Mouse (Mus musculus) myocyte (in vitro differentiated cells): ENCODE results near the gene Arf6. TPM values are rescaled to one million over a fixed set of nuclear protein-coding genes. Genes with fewer than 3 reads are reported as not detected.
A peak's percentile ranks its signal among the peaks of the same experiment; 100 is the strongest.

Experiments used
- H3K27me3 ChIP-seq: one replicate; pipeline ENCODE4 v1.6.1; 2011; ENCODE audit not compliant: control insufficient read depth, insufficient read depth, insufficient read length
- H3K36me3 ChIP-seq: one replicate; pipeline ENCODE4 v1.6.1; 2011; ENCODE audit not compliant: control insufficient read depth, insufficient read depth
- H3K4me2 ChIP-seq: one replicate; pipeline ENCODE4 v1.6.1; 2011; ENCODE audit warnings: low read depth, control low read depth
- H3K4me3 ChIP-seq: one replicate; pipeline ENCODE4 v1.5.1; 2011; ENCODE audit warnings: mild to moderate bottlenecking, control low read depth, moderate library complexity
- H3K79me2 ChIP-seq: one replicate; pipeline ENCODE4 v1.6.1; 2011; ENCODE audit not compliant: control insufficient read depth, insufficient read depth
- H3ac ChIP-seq: one replicate; pipeline ENCODE4 v1.6.1; 2011; ENCODE audit not compliant: control insufficient read depth, insufficient read length
- CEBPB ChIP-seq: IDR thresholded peaks from 2 replicates; pipeline ENCODE4 v1.6.1; 2011; ENCODE audit warnings: mild to moderate bottlenecking, moderate library complexity; ENCODE audit not compliant: poor library complexity, insufficient read depth, severe bottlenecking
- E2F4 ChIP-seq: IDR thresholded peaks from one replicate; pipeline ENCODE4 v1.6.1; 2011; ENCODE audit warnings: mild to moderate bottlenecking, control low read depth, moderate library complexity; ENCODE audit not compliant: insufficient read depth
- MAX ChIP-seq: IDR thresholded peaks from one replicate; pipeline ENCODE4 v1.6.1; 2011; ENCODE audit warnings: low read depth, mild to moderate bottlenecking, control low read depth
- MYOD1 ChIP-seq, 3 experiments: IDR thresholded peaks; one replicate each; pipeline ENCODE4 v1.6.1; 2011; ENCODE audit warnings: control low read depth in 2 of 3, low read depth in 2 of 3, mild to moderate bottlenecking in 2 of 3, moderate library complexity in 1 of 3; ENCODE audit not compliant: insufficient read length in 2 of 3, control insufficient read depth in 1 of 3
- MYOG ChIP-seq, 3 experiments: IDR thresholded peaks; one replicate each; pipeline ENCODE4 v1.6.1; 2011; ENCODE audit warnings: control low read depth in 2 of 3, low read depth in 2 of 3, mild to moderate bottlenecking in 2 of 3; ENCODE audit not compliant: insufficient read length in 2 of 3, control insufficient read depth in 1 of 3, insufficient read depth in 1 of 3
- POLR2A ChIP-seq: IDR thresholded peaks from one replicate; pipeline ENCODE4 v1.6.1; 2011; ENCODE audit warnings: low read depth, mild to moderate bottlenecking, control low read depth, moderate library complexity; ENCODE audit not compliant: insufficient read length
- POLR2AphosphoS2 ChIP-seq: IDR thresholded peaks from one replicate; pipeline ENCODE4 v1.6.1; 2011; ENCODE audit warnings: low read depth, control low read depth; ENCODE audit not compliant: insufficient read length
- REST ChIP-seq: IDR thresholded peaks from one replicate; pipeline ENCODE4 v1.6.1; 2011; ENCODE audit warnings: mild to moderate bottlenecking, control low read depth, moderate library complexity; ENCODE audit not compliant: insufficient read depth, insufficient read length
- SRF ChIP-seq: IDR thresholded peaks from one replicate; pipeline ENCODE4 v1.6.1; 2011; ENCODE audit warnings: low read depth; ENCODE audit not compliant: control insufficient read depth, insufficient read length
- TCF12 ChIP-seq: IDR thresholded peaks from one replicate; pipeline ENCODE4 v1.6.1; 2011; ENCODE audit warnings: mild to moderate bottlenecking, control low read depth; ENCODE audit not compliant: poor library complexity, insufficient read depth, severe bottlenecking
- TCF3 ChIP-seq: IDR thresholded peaks from one replicate; pipeline ENCODE4 v1.6.1; 2011; ENCODE audit warnings: low read depth, control low read depth; ENCODE audit not compliant: insufficient read length
- USF1 ChIP-seq: IDR thresholded peaks from one replicate; pipeline ENCODE4 v1.6.1; 2011; ENCODE audit warnings: low read depth, mild to moderate bottlenecking, control low read depth, moderate library complexity
- polyA plus RNA-seq: library from polyadenylated mRNA; unstranded; fragments of >200 nt; fragmentation: generic; extraction: Trizol; gene quantifications from one replicate; pipeline ENCODE4 v1.2.1, GENCODE M21; 2012; ENCODE audit warnings: missing spikeins

Arf6 gene
- polyA plus RNA-seq, 1 experiment: 71.4 TPM

DNA sequence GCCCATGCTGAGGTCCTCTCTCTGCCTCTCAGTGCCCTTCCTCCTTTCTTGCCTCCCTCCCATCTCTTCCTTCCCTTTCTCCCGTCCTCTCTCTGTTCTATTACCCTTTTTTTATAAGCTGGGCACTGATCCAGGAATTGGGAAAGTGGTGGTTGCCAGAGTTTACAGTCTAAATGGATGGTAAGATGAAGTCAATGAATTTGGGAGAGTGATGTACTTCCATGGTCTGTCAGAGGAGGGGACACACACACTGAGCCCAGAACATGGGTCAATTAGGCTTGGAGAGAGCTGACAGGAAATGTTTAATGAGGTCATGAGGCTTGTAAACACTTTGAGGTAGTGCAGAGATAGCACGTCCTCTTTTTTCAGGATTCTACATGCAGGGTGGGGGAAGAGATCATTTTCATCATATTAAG lies 28.9 kb downstream of the Arf6 start:
- no peak overlapping the region for H3K4me2 ChIP-seq
- H3K79me2 ChIP-seq: no peaks in the 10 kb centered on the region
- TF ChIP-seq TCF3 (no peak), CEBPB (no peak), POLR2AphosphoS2 (no peak), REST (no peak), E2F4 (no peak), MYOG (IDR thresholded peaks at IDR 0.05; ENCODE audit: control insufficient read depth in 1 of 3, insufficient read depth in 1 of 3, insufficient read length in 2 of 3, low read depth in 2 of 3) (no peak), POLR2A (no peak), TCF12 (no peak), USF1 (no peak), SRF (no peak), MYOD1 (IDR thresholded peaks at IDR 0.05; ENCODE audit: control insufficient read depth in 1 of 3, insufficient read length in 2 of 3, low read depth in 2 of 3) (no peak), MAX (no peak)
- no peaks in the 10 kb centered on the region for H3K27me3 ChIP-seq
- no peak overlapping the region for H3ac ChIP-seq
- no peak overlapping the region for H3K4me3 ChIP-seq
- H3K36me3 ChIP-seq: no peaks in the 10 kb centered on the region

DNA sequence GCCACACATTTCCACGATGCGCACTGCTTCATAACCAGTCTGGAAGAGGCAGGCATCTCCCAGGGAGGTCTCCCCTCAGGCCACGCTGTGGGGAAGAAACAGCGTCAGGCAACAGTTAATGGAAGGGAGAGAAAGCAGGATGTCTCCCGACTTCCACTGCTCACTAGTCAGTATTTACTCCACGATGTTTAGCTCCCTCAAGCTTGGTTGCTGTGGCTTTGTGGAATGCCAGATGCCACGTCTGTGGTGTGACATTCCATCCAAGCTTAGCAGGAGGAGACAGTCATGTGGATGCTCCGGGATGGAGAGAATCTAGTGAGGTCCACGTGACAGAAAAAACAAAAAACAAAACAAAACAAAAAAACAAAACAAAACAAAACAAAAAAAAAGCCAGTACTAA lies 30.1 kb downstream of the Arf6 start:
- peak; percentile 7 for TF ChIP-seq USF1
- TF ChIP-seq POLR2AphosphoS2: no peak
- no peak for TF ChIP-seq MYOG (IDR thresholded peaks at IDR 0.05; ENCODE audit: control insufficient read depth in 1 of 3, insufficient read depth in 1 of 3, insufficient read length in 2 of 3, low read depth in 2 of 3)
- no peak overlapping the region for H3ac ChIP-seq
- no peaks in the 10 kb centered on the region for H3K27me3 ChIP-seq
- H3K36me3 ChIP-seq: no peaks in the 10 kb centered on the region
- H3K4me3 ChIP-seq: no peak overlapping the region
- H3K4me2 ChIP-seq: no peak overlapping the region
- H3K79me2 ChIP-seq: no peaks in the 10 kb centered on the region

DNA sequence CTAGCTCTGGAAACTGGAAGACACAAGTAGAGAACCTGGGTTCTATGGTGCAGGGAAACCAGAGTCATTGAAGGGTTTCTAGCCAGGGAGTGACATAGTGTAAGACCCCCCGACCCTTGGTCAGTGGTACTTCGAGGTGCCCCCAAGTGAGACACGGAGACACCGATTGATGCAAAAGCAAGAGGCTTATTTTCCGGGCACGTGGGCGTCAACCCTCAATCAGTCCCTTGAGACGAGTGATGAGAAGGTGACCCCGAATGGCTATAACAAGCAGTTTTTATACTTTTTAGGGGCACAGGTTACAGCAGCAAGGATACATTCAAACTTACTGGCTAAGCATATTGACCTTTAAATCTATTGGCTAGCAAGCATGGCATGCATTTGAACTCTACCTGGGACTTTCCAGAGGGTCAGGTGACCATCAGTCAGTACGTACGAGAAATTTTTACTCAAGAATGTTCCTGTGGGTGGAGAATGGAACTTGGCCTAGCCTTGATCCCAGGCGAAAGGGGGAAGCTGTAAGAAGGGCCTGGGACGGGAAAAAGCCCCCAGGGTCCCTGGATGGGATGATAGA lies 30.7 kb downstream of the Arf6 start:
- no peak for TF ChIP-seq USF1
- no peak for TF ChIP-seq CEBPB
- TF ChIP-seq MAX: no peak
- TF ChIP-seq POLR2A: no peak
- no peak for TF ChIP-seq SRF
- TF ChIP-seq MYOG (IDR thresholded peaks at IDR 0.05; ENCODE audit: control insufficient read depth in 1 of 3, insufficient read depth in 1 of 3, insufficient read length in 2 of 3, low read depth in 2 of 3): no peak
- no peaks in the 10 kb centered on the region for H3K79me2 ChIP-seq
- no peaks in the 10 kb centered on the region for H3K36me3 ChIP-seq
- H3K4me3 ChIP-seq: no peak overlapping the region
- no peak overlapping the region for H3ac ChIP-seq
- H3K27me3 ChIP-seq: no peaks in the 10 kb centered on the region
- H3K4me2 ChIP-seq: no peak overlapping the region

DNA sequence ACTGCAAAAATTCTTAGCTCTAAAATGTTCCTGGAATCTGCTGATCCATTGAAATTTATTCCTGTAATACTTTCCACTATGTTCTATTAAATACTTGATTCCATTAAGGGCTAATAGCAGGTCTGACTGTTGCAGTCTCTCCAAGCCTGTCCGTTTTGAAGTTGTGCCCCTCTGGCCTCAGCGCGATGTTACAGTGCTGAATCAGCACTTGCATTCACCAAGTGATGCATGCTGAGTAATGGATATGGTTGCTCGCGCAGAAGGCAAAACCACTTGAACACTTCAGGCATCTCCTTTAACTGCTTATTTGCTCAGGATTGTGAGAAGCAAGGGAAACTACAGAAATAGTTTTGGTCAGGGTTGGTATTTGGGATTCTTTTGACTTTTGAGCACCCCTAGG lies 38.8 kb downstream of the Arf6 start:
- peak overlapping the region; percentile 32 for H3K4me2 ChIP-seq
- TF ChIP-seq E2F4 (no peak), USF1 (no peak), POLR2AphosphoS2 (no peak), POLR2A (no peak), SRF (no peak), MYOG (IDR thresholded peaks at IDR 0.05; ENCODE audit: control insufficient read depth in 1 of 3, insufficient read depth in 1 of 3, insufficient read length in 2 of 3, low read depth in 2 of 3) (no peak), REST (no peak), TCF12 (no peak), MAX (no peak), CEBPB (no peak), MYOD1 (IDR thresholded peaks at IDR 0.05; ENCODE audit: control insufficient read depth in 1 of 3, insufficient read length in 2 of 3, low read depth in 2 of 3) (no peak), TCF3 (no peak)
- H3K27me3 ChIP-seq: no peaks in the 10 kb centered on the region
- no peak overlapping the region for H3K4me3 ChIP-seq
- H3K79me2 ChIP-seq: no peaks in the 10 kb centered on the region
- no peak overlapping the region for H3ac ChIP-seq
- no peaks in the 10 kb centered on the region for H3K36me3 ChIP-seq

DNA sequence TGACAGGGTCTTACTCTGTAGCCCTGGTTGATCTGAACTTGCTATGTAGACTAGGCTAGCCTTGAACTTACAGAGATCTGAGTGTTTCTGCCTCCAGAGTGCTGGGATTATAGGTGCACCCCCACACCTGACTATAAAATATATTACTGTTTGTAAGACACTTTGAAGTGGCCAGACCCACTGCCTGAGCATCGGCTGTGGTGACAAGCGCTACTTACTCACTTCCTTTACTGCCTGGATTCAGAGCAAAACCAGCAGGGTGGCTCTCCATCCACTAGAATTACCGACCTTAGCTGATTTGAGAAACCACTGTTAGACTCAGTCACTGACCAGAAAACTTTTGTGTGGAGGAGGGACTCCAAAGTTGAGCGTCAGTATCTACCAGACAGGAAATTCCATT lies 40.0 kb downstream of the Arf6 start:
- TF ChIP-seq REST: no peak
- no peak for TF ChIP-seq MAX
- no peak for TF ChIP-seq CEBPB
- TF ChIP-seq USF1: no peak
- TF ChIP-seq E2F4: no peak
- no peak for TF ChIP-seq MYOG (IDR thresholded peaks at IDR 0.05; ENCODE audit: control insufficient read depth in 1 of 3, insufficient read depth in 1 of 3, insufficient read length in 2 of 3, low read depth in 2 of 3)
- TF ChIP-seq TCF12: no peak
- no peak for TF ChIP-seq POLR2AphosphoS2
- no peak for TF ChIP-seq SRF
- TF ChIP-seq MYOD1 (IDR thresholded peaks at IDR 0.05; ENCODE audit: control insufficient read depth in 1 of 3, insufficient read length in 2 of 3, low read depth in 2 of 3): no peak
- no peak overlapping the region for H3ac ChIP-seq
- peak overlapping the region; percentile 30 for H3K4me2 ChIP-seq
- H3K27me3 ChIP-seq: no peaks in the 10 kb centered on the region
- H3K36me3 ChIP-seq: no peaks in the 10 kb centered on the region
- H3K79me2 ChIP-seq: no peaks in the 10 kb centered on the region
- H3K4me3 ChIP-seq: no peak overlapping the region
